Mouse (Mus musculus): Measurements from ENCODE around the gene Ncmap.
"Not testable (repeated sequence)": the region's sequence is repeated elsewhere in the genome, so short reads cannot be mapped to it uniquely, and the experiment has no call there.

Gene Ncmap

DNA sequence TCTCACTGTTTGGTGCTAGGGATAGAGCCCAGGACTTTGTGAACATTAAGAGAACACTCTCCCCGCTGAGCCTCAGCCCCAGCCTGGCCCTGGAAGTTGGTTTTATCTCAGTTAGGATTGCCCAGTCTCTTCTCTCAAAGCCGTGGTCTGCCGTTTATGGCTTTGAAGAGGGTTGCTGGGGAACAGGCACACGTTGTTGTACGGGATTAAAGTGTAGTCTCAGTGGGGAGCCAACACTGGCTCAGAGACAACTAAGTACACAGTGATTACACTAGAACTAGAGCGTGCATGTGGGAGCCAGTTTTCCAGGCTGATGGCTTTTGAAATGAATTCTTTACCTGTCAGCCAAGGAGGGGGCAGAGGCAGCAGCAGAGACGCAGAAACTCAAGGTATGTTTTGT, 3.9 kb upstream of the Ncmap start:
- no peak for DNase-seq (ENCODE audit: low spot score in 2 of 2)

DNA sequence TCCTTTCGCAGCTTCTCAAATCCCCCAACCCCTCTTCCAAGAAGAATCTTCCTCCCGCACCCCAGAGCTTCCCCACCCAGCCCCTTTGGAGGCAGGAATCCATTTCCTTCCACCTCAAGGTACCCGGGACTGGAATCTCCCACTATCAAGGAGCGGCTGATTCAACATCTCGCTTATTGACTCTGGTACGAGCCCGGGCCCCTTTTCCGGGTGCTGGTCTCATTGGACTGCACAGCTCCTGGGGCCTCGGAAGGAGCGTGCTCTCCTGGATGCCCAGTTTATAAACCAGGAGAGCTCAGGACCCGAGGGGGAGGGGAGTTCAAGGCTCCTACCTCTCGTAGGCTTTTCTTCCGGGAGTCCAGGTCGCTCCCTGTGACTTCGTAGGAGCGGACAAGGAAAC, 476 bp downstream of the Ncmap start:
- no peak for DNase-seq (ENCODE audit: low spot score in 2 of 2)

DNA sequence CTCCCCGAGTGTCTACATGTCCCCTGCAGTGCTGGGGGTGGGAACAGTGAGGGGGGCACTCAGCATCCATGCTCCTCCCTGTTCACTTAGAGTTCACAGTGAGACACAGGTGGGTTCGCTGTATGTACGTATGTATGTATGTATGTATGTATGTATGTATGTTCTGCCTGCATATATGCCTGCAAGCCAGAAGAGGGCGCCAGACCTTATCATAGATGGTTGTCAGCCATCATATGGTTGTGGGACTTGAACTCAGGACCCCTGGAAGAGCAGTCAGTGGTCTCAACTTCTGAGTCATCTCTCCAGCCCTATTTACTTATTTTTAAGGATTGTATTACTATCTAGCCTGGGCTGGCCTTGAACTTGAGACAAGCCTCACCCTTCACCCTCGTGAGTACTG, 1.7 kb downstream of the Ncmap start:
- no peak for DNase-seq (ENCODE audit: low spot score in 2 of 2)

DNA sequence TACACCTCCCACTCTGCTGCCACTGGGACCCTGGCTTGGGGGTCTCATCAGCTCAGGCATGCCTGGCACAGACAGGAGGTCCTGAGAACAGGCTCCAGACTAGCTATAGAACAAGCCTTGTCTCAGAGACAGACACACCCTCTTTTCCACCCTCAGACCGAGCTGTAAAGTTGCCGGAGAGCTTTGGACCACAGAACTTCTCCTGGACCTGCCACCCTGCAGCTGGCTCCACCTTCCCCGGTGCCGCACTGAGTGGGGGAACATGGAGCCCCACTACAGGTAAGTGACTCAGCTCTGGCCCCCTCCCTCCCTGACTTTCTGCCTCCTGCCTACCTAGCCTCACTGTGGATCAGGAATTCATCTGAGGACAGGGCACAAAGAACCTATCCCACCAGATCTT, 2.7 kb downstream of the Ncmap start:
- no peak for DNase-seq (ENCODE audit: low spot score in 2 of 2)

DNA sequence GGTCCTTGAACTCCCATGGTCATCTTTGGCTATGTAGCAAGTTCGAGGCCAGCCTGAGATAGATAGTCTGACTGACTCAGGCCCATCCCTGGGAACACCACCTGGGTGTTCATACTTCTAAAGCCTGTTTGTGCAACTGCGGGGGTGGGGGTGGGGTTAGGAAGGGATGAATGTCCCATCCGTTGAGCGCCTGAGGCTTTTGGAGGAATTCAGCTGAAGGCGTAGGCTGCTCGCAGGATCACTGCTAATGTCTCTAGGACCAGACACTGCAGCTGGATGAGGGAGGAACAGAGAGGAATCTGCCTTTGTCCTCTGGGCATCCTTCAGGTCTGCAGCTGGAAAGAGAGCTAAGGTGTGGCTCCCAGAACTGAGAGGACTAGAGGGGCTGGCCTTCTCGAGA, 3.4 kb downstream of the Ncmap start:
- no peak for DNase-seq (ENCODE audit: low spot score in 2 of 2)

DNA sequence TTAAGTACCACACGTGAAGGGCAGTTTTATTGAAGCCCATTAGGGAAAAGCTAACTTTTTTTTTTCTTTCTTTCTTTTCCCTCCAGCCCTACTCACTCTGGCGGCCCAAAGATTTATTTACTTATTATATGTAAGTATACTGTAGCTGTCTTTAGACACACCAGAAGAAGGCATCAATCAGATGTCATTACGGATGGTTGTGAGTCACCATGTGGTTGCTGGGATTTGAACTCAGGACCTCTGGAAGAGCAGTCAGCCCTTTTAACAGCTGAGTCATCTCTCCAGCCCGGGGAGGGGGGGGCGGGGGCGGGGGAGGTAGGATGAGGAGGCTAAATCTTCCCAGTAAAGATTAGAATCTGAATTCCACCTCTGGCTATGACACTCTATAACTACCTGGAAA, 4.6 kb downstream of the Ncmap start:
- DNase-seq (ENCODE audit: low spot score in 2 of 2), result no peak

DNA sequence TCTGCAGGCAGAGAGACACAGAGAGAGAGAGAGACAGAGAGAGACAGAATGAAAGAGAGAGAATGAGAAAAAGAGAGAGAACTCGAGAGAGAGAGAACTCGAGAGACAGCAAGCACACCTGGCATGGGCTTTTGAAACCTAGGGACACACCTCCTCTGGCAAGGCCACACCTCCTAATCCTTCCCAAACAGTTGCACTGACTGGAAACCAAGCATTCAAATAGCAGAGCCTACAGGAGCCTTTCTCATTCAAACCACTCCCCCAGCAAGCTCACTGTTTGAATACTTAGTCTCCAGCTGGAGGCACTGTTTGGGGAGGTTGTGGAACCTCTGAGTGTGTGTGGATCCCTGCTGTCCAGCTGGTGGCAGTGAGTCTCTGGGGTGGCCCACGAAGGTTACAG, 5.2 kb downstream of the Ncmap start:
- no peak for DNase-seq (ENCODE audit: low spot score in 2 of 2)

DNA sequence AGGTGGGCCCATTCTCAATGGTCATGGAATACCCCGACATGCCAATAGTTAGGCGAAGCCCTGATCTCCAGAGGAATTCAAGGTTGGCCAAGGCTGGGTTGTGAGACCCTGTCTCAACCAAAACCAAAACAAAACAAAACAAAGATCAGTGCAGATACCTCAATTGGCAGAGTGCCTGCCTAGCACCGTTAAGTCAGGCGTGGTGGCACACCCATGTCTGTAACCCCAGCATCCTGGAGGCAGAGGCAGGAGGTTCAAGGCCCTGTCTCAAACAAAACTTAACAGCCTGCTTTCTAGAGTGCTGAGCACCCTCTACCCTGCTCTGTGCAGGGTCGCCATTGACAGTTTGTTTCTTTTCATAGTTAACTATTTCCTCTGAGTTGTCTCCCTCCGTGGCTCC, 7.0 kb downstream of the Ncmap start:
- DNase-seq (ENCODE audit: low spot score in 2 of 2), result no peak

DNA sequence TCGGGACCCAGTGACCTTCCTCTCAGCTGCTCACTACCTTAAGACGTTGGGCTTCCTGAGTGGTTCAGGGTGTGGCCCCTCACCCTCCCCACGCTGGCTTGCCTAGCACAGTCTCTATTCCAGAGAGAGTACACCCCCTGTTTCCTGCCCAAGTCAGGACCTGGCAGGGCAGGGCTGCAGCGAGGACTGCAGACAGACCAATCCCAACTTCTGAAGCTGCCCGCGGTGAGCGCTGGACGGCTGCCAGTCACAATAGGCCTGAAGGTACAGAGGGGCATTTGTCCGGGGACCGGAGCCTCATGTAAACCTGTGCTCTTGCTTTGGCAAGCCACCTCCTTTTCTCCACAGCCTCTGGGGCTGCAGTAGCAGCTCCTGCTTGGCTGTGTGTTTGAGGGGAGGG, 12.4 kb downstream of the Ncmap start:
- no peak for DNase-seq (ENCODE audit: low spot score in 2 of 2)

DNA sequence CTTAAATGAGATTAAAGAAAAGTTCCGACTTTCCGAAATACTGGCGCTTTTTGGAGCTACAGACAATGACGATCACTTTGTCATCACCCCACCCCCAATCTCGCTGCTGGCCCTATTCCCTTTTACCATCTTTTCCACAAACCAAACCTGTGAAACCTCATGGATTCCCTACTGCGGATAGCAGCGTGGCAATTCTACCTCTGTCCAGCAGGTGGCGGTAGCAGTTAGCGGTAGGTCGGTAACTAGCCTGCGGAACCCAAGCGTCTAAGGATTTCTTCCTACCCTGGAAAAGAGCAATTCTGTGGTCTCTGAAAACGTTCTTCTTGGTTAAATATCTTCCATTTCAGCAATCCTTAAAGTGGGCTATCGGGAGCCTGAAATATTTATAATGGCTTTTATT, 15.7 kb downstream of the Ncmap start:
- DNase-seq (ENCODE audit: low spot score in 2 of 2), result peak; percentile 51 to 78

DNA sequence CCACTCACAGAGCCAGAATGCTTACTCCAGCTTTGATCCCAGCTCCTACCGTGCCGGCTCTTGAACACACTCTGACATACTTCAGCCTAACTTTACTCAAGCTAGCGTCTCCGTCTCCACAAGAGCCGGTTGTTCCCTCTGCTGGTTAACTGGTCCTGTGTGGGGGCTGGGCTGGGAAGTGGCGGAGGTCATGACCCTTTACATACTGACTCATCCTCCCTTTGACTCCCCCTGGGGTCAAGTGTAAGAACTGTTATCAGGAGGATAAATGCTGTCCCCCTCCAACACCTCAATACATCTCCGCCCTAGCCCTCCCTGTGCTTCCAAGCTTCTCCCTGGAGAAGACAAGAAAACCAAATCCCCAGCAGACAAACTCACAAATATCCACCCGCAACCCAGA, 16.7 kb downstream of the Ncmap start:
- DNase-seq (ENCODE audit: low spot score in 2 of 2), result no peak

DNA sequence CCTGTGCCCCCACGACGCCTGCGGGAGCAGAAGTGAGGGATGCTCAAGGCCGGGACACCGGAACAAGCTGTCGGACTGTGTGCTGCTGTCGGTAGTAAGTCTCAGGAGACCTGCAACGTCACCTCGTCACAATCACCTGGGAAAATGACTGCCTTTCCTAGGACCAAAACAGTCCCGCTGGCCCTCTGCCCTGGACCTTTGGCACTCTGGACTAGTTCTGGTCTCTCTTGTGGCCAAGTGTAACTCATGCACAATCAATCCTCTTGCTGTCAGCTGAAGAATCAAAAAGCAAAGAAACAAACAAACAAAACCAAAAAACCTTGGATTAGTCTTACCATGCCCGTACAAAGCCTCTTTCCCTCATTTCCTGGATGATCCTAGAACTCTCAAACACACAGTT, 20.8 kb downstream of the Ncmap start:
- DNase-seq (ENCODE audit: low spot score in 2 of 2), result no peak

DNA sequence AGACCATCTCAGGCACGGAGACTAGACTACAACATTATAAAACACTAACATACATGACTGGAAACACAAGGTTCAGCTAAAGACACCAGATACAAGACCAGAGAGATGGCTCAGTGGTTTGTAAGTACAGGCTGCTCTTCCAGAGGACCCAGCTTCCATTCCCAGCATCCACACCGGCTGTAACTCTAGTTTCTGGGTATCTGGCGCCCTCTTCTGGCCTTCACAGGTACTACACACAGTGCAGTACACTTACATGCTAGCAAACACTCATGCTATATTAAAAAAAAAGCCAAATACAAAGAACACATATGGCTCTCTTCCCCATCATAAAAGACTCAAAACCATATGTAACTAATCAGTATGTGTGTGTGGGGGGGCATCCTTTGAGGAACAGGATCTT, 22.6 kb downstream of the Ncmap start:
- no peak for DNase-seq (ENCODE audit: low spot score in 2 of 2)

DNA sequence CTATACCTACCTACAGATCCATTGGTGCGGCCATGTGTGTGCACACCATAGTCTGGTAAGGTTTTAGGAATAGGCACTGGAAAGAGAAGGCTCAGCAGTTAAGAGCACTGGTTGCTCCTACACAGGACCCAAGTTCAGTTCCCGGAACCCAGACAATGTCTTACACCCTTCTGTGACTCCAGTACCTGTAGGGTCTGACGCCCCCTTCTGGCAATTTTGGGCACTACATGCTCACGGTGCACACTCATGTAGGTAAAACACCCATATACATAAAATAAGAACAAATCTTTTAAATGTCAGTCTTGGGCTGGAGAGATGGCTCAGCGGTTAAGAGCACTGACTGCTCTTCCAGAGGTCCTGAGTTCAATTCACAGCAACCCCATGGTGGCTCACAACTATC, 24.7 kb downstream of the Ncmap start:
- DNase-seq (ENCODE audit: low spot score in 2 of 2), result no peak

DNA sequence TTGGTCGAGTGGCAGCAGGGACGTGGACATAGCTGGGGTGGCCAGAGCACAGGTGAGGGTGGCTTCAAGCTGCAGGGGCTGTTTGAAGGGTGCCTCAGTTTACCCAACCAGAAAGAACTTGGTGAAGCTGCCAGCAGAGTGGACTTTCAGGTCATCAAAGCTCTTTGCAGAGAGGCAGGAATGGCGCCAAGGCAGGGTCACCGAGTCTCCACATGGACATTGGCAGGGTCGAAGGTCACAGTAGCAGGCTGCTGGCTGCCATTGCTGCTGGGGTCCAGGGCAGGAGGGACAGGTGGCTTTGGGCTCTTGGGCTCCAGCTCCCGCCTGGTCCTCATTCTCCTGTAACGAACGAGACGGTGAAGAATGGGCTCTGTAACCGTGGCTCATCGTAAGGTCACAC, 27.7 kb downstream of the Ncmap start:
- no peak for DNase-seq (ENCODE audit: low spot score in 2 of 2)

DNA sequence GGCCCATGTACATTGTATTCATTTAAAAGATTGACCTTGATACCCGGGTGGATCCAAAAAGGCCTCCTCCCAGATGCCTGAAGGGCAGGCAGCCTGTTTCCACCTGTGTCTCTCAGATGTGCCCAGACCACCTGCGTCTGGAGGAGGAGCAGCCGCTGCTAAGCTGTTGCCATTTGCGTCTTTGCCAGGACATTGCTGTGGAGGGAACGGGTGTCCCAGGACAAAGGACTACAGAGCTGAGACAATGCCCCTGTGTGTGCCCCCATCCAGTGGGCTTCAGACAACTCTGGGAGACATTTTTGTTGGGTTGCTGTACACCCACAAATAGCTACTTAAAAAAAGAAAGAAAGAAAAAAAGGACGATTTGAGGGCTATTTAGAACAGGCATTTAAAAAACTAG, 35.2 kb downstream of the Ncmap start:
- DNase-seq (ENCODE audit: low spot score in 2 of 2), result no peak

DNA sequence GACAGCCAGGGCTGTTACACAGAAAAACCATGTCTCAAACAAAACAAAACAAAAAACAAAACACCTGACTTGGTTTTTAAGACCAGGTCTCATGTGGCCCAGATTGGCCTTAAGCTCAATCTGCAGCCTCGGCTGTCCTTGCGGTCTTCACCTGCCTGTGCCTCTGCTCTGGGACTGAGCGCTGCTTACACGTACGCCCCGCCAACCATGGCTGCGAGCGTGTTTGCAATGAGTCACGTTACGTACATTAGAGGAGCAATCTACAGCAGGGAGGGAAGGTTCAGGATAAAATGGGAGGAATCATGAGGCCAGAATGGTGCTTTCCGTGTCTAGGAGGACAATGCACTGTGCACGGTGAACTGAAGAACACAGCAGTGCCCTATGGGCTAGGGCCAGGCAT, 36.3 kb downstream of the Ncmap start:
- no peak for DNase-seq (ENCODE audit: low spot score in 2 of 2)

DNA sequence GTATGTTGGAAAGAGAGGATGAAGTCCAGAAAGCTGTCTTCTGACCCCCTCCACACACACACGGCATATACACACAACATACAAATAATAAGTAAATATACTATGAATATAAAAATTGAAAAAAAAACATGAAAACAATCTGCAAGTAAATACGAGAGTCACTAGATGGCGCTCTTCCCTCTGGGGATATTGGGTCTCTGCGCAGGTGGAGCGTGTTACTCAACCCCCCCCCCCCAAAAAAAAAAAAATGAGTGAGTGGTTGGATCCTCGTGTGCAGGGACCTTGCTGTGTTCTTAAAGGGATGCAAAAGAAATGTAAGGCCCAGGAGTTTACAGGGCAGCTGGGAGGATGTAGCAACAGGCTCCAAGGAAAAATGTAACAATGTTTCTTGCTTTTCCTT, 39.3 kb downstream of the Ncmap start:
- DNase-seq (ENCODE audit: low spot score in 2 of 2), result no peak

DNA sequence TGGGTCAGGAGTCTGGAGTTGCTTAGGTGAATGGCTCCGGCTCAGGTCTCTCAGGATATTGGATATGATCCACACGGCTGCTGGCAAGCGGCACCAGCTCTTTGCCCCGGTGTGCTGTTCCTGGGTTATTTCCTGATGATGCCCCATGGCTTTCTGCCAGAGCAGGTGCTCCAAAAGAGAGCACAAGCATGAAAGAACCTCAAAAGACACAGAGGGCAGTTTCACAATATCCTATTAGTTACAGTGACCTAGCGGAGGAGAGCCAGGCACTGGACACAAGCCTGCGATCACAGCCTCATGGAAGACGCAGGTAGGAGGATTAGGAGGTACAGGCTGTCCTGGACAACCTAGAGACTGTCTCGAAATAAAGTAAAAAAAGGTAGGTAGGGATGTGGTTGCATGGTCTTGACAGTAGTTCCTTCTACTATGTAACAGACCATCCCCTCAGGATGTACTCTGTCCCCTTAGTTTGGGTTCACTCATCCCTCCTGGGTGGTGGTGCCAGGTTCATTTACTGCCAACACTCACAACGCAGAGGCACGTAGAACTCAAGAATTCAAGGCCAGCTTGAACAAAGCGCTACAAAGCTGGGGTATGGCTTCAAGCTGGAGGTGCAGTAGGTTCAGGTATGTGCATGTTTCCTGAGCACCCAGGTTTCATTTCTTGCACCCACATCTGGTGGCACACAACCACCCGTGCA, 40.7 kb downstream of the Ncmap start:
- DNase-seq (ENCODE audit: low spot score in 2 of 2), result no peak

DNA sequence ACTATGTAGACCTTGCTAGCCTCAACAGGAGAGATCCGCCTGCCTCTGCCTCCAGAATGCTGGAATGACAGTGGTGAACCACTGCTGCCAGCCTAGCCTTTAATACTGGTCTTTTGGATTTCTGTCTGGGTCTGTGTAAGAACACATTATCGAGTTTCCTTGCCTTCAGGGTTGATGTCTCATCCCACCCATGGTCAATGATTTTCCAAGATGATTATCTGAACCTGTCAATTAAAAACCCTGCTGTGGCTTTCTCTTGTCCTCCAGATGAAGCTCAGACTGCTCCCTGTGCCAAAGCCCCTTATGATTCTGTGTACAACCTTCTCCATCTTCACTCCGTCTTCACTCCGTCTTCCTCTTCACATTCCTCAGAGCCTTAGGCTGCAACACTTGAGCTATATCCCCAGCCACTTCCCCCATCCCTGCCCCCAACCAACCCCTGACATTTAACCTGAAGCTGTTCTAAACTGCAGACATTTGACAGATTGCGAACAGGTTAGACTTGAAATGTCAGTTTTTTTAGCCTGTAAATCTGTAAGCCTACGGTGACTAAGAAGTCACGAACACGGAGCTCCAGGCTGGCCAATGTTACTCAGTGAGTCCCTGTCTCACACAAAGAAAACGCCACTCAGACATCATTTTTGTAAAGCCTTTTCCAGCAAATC, 42.0 kb downstream of the Ncmap start:
- no peak for DNase-seq (ENCODE audit: low spot score in 2 of 2)

DNA sequence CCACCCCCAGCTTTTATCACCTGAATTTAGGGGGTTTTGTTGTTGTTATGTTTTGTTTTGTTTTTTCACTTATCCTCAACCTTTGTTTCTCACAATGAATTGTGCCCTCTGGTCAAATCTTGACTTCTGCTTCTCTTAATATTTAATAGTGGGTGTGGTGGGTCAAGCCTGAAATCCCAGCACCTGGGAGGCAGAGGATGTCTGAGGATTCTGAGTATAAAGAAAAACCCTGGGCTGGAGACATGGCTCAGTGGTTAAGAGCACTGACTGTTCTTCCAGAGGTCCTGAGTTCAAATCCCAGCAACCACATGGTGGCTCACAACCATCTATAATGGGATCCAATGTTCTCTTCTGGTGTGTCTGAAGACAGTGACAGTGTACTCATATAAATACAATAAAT, 43.3 kb downstream of the Ncmap start:
- DNase-seq (ENCODE audit: low spot score in 2 of 2), result not testable (repeated sequence)

DNA sequence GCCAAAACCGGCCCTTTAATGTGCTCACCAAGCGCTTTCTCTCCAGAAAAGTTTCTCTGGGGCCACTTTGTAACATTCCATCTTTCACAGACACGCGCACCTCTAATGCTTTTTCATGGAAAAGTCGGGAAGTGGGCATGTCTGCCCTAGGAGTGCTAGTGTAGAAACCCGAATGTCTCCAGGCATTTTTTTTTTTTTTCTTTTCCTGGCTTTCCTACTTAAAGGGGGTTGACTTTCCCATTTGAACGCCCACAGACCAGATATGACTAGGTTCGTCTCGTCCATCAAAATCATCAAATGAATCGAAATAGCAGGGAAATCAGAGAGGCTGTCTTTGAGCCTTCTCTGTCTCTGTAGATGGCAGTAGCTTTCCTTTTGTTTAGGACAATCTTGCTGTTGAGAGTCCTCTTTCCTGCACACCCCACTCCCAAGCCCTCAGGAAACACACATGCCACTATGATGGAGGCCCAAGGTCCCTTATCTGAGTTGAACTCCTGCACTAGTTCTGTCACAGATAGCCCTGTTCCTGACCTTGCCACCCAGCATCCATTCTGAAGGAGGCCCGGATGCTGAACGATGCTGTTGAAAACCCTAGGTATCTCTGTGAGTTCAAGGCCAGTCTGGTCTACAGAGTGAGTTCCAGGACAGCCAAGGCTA, 44.1 kb downstream of the Ncmap start:
- DNase-seq (ENCODE audit: low spot score in 2 of 2), result no peak

DNA sequence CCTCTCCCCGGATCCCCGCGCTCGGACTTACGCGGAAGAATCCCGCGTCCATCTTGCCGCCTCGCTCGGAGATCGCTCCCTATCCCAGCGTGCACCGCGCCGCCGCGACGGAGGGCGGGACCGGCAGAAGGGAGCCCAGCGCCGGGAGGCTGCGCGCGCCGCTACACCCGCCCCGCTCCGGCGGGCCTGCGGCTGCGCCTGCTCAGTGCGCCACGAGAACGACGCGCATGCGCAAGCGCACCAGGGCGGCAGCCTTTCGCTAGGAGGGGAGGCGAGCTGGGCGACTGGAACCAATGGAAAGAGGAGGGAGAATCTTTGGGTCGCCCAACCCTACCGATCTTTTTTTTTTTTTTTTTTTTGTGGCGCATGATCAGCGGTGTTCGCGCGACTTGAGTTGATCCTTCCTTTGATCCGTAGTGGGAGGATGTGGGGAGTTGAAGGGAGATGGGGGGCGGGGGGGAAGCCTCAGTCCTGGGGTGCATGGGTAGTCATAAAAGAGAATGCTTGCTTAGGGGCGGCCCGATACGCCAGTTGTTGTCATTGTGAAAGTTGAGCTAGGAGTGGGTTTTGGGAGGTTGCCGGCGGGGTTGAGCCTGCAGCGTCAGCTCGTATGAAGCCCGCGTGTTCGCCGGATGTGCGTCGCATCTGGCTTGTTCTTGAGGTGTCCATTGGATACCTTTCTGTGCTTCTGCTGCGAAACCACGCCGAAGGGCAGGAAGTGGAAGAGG, 44.8 kb downstream of the Ncmap start, which contains the start of gene Srrm1:
Gene Srrm1, minus strand, starts transcription at position 256 of the 728 bp plus-strand sequence.
- peak; percentile 96 to 99 for DNase-seq (ENCODE audit: low spot score in 2 of 2)

All from cerebellum, postnatal 4 days (tissue).